Mouse (Mus musculus): ENCODE measurements around the gene Il1rn. TPM values are rescaled to one million over a fixed set of nuclear protein-coding genes. Genes with fewer than 3 reads are reported as not detected.

Gene Il1rn
- total RNA-seq, 4 experiments from 2014 or later: not detected

- DNase-seq (ENCODE audit: low spot score in 2 of 2): no peak
Observed at GRCm38 (mm10) chr2:24382456-24383230, 46.0 kb downstream of the Il1rn start.

DNA sequence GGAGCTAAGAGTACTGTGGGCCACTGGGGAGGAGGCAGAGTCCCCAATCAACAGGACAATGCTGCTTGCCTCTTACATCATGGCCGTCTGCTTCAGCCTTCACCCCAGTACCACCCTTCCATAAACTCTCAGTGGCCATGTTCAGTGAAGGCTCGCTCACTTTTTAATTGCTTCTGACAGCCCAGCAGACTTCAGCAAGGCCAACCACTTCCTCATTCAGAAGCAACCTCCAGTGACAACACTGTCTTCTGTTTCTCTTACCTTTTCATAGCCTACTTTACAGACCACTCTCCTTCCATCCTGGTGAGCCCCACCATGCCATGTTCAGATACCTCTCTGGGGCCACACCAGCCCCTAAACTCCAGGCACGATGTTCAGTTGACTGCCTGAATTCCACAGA is 47.0 kb downstream of the Il1rn start:
- DNase-seq (ENCODE audit: low spot score in 2 of 2): no peak

DNA sequence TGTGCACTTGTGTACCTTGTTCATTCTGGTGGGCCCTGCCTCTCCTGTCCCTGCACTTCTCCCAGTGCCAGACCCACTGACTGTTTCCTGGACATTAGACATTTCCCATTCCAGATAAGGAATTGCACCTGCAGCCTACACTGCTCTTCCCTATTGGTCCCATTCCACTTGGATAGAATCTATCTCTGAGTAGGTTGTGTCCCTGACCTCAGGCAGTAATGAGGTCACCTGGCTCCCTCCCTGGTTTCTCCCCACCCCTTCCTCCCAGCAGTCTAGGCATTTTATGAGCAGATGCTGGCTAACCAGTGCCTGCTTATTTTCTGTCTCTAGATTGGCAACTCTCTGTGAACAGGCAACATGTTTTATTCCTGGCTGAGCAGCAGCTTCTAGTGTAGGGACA is 47.7 kb downstream of the Il1rn start:
- DNase-seq (ENCODE audit: low spot score in 2 of 2): no peak

DNA sequence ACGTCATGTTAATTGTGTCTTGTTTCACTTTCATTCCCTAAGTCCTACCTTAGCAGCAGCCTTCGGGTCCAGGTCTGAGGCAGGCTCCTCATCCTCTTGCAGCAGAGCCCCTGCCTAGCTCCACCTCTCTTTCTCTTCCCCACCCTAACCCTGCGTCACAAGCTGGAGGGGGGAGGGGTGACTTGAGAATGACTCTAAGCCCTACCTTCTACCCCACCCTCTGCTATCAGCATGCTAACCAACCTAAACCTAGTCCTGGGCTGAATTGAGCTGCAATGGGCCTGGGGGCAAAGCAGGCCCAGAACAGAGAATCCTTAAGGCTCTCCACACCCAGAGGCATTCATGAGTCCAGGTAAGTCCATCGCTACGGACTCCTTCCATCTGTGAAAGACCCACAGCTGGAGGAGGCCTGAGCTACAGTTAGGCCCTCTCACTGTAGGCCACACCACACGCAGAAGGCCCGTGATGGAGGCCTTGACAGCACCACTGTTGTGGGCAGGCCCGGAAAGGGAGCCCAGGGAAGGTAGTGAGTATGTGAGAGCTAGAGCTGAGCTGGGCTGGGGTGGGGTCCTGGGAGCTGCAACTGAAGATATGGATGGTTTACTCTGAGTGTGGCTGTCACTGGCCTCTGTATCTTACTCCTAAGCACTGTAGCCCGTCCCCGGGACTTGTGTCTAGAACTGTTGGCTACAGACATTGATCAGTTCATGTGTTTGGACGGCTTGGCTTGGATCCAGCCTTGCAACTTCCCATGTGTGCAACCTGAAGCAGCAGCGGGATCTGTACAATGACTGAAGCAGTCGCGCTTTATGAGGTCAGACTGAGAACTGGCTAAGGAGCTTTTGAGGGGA is 48.7 kb downstream of the Il1rn start:
- DNase-seq (ENCODE audit: low spot score in 2 of 2): no peak

DNA sequence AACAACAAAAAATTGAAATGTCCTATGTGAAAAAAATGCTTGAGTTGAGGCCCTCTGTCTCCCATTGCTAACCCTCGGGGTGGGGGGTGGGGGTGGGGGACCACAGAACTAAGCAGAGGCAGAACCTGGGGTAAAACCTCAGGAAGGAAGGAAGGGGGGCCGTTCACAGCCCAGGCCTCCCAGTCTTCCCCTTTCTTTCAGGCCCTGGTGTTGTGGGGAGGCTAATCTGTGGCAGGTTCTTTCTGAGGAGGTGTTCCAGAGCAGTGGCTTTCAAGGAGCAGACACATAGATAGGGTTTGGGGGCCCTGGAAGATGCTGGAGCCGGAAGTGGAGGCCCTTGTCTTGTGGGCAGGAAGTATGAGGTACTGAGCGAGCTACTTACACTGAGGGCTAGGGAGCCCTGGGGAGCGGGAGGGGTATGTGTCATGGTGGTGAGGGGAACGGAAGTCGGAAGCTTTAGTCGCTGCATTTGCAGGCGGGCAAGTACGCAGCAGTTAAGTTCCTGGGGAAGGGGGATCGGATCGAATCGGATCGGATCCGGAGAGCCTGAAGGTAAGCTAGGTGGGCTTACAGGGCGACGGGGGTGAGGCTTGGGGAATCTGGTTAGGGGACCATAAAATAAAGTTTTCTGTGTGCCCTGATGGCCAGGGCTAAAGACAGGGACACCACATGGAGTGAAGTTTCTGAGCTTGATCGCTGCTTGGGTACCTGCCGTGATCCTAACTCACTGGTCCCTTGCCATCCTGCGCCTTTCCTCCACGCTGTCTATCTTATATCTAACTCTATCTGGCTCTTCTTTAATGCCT is 49.7 kb downstream of the Il1rn start:
- DNase-seq (ENCODE audit: low spot score in 2 of 2): no peak

GRCm38 (mm10) chr2:24386964-24387320 is 50.3 kb downstream of the Il1rn start:
- DNase-seq (ENCODE audit: low spot score in 2 of 2): no peak

DNA sequence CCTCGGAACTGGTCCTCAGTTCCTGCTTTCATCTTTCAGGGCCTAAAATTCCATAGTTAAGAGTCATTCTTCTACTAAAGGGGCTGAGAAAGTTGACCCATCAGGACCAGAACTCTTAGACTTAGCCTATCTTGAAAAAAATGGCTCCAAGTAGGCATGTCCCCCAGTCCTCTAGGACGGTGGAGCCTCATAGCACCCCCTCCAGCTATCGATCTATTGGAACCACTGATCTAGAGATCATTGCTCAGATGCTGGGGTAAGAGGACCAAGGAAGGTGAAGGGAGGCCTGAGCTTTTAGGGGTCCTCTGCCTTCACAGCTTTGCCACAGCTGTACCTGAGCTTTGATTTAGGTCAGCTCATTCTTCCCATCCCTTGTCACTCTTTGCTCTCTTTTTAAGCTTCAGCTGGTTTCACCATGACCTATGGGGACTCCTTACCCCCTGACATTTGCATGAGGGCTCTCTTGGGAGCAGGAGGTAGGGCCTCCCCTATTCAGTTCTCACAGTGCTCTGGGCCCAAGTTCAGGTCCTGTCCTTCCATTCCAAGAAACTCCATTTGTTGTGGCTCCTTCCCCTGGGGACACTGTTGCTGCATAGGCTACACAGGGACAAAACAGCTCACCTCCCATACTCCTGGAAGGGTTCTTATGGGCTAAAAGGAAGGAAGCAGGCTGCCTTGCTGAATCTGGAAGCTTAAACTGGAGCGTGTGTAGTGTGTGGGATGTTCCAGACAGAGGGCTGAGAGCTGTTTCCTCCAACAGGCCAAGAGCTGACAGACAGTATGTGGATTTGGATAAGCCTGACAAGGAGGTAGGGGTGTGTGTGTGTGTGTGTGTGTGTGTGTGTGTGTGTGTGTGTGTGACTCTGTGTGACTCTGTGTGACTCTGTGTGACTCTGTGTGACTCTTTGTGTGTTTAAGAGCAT is 51.0 kb downstream of the Il1rn start:
- DNase-seq (ENCODE audit: low spot score in 2 of 2): peak in 1 of 2 experiments; percentile 38

DNA sequence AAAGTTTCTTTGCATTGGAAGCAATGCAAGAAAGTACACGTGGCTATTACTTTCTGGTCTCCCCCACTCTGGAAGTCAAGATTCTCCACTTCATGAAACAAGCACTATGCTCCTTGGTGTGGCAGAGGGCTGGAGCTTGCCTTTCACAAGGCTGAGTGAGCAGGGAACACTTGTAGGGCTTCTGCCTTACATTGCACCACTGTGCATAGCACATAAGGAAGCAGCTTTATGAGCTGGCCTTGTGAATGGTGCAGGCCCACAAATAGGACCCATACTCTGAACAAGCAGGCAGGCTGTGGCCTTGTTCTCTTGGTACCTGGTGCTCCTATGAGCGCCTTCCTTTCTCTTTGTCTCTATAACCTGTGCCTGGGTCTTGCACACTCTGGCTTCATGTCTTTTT is 56.6 kb downstream of the Il1rn start:
- no peak for DNase-seq (ENCODE audit: low spot score in 2 of 2)

DNA sequence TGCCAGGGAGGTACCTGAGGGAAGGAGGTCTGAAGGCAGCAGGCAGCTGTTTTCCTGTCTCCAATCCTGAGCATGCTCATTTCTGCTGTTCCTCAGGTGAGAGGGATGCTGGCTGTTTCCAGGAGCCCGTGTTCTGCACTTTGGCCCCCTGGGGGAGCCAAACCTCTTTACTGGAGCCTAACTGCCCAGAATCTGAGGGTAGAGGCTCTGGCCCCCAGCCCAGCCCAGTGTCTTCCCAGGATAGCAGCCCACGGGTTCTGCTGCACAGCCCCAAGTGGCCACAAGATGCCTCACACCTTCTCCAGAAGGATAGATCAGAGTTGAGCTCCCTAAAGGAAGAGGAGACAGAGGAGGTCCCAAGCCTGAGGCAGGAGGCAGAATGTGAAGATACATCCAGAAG is 60.5 kb downstream of the Il1rn start:
- DNase-seq (ENCODE audit: low spot score in 2 of 2): no peak

GRCm38 (mm10) chr2:24400711-24401110 is 64.1 kb downstream of the Il1rn start:
- no peak for DNase-seq (ENCODE audit: low spot score in 2 of 2)

Other genes starting within 250 kb of the Il1rn start
- gene Tbpl2, start 240.3 kb upstream of the Il1rn start, total RNA-seq (2022): not detected
- gene Il1f8, start 183.7 kb upstream of the Il1rn start, total RNA-seq (2022): not detected
- gene Il1f9, start 150.4 kb upstream of the Il1rn start, total RNA-seq (2022): not detected
- gene Il1f6, start 121.4 kb upstream of the Il1rn start, total RNA-seq (2022): not detected
- under 1 TPM in 2 of 4 experiments, not detected in 2; 0.13 to 0.19 TPM for gene Il1f5, start 59.9 kb upstream of the Il1rn start, total RNA-seq (2022)
- gene Il1f10, start 45.7 kb upstream of the Il1rn start, total RNA-seq (2022): not detected
- 1 to 10 TPM in 3 of 4 experiments, under 1 TPM in 1; 0.95 to 3.3 (median 1.8) TPM for gene Psd4, start 30.7 kb downstream of the Il1rn start, total RNA-seq (2022)
- gene Pax8, start 138.7 kb downstream of the Il1rn start, total RNA-seq (2022): not detected